Mouse (Mus musculus): Measurements from ENCODE around the gene Tsc22d1.

Tsc22d1 gene

DNA sequence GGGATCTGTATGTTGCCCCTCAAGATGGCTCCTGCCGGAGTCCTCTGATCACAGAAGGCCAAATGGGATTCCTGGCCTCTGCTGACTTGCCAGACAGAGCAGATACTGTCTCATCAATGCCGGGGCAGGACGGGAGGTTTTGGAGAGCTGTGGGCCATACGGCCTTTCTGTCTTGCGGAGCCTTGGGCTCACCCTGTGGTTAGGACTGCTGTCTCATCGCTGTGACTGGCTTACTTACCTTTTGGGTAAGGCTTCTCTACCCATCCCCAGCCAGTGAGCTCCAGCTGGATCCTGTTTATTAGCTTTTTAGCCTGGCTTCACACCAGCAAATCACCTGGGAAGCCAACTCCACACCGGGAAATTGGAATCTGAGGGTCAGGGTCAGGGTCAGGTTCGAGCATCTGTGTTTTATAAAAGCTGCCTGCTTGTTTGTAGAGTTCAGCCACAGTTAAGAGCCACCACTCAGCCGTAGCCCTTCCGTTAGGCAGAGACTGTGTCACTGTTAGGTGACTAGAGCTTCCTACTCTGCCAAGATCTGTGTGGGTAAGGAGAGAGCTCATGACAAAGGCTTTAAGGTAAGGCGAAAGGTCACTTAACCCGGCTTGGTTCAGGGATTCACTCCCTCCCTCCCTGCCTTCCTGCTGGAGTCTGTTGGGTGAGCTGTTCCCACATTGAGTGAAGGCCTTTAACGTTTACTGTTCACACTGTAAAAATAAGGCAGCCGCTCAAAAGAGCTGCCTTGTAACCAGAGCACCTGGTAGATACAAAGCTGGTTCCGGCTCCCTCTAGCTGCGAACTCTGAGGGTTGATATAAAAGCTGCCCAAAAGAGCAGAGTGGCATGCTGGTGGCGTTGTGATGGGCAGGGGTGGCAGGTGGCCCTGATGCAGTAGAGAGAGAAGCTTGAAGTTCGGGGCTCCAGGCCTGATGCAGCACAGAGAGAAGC, 73.6 kb downstream of the Tsc22d1 start:
- DNase-seq: no peak

DNA sequence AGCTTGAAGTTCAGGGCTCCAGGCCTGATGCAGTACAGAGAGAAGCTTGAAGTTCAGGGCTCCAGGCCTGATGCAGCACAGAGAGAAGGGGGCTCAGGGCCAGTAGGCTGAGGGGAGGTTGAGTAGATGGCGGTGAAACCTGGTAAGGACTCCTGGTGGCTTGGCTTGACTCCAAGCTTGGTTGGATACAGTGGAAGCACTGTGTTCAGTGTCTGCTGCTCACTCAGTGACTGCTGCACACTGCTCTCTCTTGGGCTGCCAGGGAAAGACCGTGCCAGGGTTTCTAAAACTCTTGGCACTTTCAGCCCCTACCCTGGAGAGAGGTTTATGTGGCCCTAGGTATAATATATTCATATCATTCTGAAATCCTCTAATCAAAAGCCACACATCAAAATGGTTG, 74.4 kb downstream of the Tsc22d1 start:
- no peak for DNase-seq

DNA sequence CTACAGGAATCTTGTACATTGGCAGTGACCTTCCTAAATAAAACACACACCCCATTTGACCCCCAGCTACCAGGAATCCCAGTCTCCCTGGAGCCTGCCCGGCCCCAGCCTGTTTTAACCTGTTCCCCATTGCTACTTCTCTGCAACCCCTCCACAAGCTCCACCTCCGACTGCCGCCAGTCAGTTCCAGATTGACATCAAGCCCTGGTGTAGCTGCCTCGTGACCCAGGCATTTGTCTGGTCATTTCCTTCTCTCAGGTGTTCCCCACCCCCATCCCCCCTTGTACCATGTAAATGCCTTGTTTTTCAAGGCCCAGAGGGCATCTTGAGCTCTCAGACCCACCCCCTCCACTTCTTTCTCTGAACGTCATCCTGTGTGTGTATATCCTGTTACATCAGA, 80.3 kb downstream of the Tsc22d1 start:
- no peak for DNase-seq

DNA sequence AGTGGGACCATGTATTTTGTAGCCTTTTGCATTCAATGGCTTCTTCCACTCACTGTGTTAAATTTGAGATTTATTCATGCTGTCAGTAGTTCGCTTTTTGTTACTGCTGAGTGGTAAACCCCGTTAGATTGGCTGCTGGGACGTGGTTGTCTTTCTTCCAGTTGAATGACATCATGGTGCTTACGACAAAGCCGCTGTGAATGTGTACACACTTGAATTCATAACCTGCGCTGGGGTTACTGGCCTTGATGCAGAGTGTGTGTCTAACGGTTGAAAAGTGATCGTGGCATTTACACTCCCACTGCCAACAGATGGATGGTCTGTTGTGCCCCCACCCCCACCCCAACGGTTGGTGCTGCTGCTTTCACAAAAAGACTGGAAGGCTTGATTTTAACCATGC, 82.4 kb downstream of the Tsc22d1 start:
- DNase-seq: no peak

GRCm38 (mm10) chr14:76498210-76498609, 83.4 kb downstream of the Tsc22d1 start:
- DNase-seq: no peak

- DNase-seq: no peak
These were observed 84.7 kb downstream of the Tsc22d1 start for GRCm38 (mm10) chr14:76499492-76499891.

DNA sequence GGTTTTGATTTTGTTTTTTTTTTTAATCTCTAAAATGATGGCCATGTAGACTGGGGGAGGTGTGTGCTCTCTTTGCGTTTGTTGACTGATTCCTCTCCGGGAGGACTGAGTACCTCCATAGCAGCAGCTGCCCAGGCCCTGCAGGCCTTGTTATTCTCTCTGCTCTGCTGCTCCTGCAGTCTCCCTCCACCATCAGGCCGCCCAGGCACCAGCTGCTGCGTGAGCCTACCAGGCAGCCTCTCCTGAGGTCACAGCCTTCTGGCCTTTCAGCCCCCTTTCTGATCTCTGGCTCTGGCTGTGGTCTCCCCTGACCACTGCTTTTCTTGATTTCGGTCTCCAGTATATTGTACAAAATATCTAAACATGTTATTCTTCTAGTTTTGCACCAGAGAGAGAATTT, 85.3 kb downstream of the Tsc22d1 start:
- DNase-seq: no peak

GRCm38 (mm10) chr14:76503231-76503851, 88.6 kb downstream of the Tsc22d1 start:
- DNase-seq: no peak

DNA sequence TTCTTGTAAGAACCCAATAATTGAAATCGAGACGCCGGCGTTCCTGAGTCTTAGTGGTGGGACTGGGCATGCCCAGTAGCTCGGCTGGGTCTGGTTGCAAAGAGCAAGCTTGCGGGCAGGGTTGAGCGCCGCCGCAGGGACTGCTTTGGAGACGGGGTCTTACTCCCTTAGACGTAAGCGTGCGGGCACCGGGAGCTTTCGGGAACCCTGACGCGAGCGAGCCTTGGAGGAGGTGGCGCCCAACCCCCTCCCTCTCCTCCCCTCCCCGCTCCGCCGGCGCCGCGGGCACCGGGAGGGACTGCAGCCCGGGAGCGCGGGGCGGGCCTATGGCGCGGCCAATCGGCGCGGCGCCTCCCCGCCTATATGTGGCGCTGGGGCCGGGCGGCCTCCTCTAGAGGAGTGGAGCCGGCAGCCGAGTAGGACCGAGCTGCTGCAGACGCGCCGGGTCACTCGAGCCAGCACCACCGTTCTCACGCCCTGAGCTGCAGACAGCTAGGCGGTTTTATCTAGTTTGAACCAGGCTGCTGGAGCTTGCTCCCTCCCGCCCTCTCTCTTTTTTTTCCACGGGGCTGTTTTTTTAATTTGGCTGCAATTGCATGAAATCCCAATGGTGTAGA, 89.5 kb downstream of the Tsc22d1 start:
- DNase-seq: peak; percentile 93

- DNase-seq: no peak
These were observed 90.3 kb downstream of the Tsc22d1 start for GRCm38 (mm10) chr14:76505101-76505438.

DNA sequence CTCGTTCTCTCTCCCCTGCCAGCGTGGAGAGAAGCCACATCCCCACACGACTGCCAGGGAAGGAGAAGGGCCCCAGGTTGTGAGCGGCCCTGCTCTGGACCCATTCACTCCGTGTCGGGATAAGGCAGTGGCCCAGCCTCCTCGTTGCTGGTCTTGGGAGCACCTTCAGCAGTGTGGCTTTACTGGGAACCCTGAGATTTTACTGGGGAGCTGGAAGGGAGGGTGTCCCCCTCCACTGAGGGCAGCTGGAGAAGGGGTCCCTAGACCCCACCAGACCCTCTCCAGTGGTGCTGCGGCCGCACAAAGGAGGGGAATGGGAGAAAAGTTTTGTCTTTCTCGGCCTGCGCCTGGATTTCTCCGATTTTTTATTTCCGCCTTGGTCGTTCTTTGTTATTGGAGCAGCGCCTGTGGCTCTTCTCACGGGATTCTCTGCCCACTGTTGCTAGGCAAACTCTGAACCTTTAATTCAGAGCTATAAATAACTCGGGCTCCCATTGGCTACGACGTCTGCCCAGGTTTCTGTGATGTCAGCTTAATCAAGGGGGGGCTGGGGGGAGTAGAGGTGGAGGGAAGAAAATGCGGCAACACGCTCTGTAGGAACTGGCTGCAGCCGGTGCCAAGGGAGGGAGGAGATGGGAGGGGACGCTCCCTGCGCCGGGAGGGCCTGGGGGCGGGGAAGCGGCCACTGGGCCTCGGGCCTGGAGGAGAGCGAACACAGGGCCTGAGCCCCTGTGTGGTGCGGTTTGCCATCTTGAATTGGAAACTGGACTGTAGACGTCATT, 90.9 kb downstream of the Tsc22d1 start:
- DNase-seq: peak; percentile 87

GRCm38 (mm10) chr14:76506425-76507205, 91.9 kb downstream of the Tsc22d1 start:
- DNase-seq: no peak

DNA sequence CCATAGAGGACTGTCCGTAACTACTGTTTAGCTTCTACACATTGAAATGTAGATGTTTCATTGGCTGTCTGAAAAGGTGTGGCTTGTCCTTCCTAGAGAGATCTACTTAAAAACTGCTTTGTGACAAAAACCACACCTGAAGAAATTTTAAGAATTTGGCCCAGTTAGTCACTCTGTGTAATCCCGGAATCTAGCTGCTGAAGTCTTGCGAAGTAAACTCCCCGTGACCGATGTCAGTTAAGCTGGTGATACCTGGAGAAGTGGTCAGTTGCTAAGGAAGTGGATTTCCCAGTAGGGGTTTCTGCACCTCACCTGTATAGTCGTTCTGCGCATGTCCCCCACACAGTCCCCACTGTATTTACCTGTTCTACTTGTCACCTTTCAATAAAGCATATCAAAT, 92.6 kb downstream of the Tsc22d1 start:
- DNase-seq: no peak

- DNase-seq: no peak
These were observed 93.2 kb downstream of the Tsc22d1 start for GRCm38 (mm10) chr14:76507804-76508500.

- no peak for DNase-seq
These were observed 93.9 kb downstream of the Tsc22d1 start for GRCm38 (mm10) chr14:76508701-76509100.

DNA sequence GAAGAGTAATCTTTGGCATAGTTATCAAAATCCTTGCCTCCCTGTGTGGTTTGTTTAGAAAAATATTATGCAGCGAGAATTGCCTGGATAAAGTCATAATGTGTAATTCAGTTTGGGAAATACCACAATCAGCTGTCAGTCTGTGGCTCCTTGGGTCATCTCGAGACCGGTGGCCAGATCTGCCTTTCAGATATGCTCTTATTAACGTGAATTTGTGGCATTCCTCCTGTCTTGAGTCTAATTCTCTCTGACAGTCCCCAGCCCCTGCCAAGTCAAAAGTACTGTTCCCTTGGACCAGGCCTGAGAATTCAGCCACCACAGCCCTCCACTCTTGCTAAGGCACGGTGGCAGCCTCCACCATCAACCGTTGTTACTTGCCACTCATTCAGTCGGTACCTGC, 97.2 kb downstream of the Tsc22d1 start:
- DNase-seq: no peak

- DNase-seq: no peak
These were observed 98.8 kb downstream of the Tsc22d1 start for GRCm38 (mm10) chr14:76513395-76514049.

DNA sequence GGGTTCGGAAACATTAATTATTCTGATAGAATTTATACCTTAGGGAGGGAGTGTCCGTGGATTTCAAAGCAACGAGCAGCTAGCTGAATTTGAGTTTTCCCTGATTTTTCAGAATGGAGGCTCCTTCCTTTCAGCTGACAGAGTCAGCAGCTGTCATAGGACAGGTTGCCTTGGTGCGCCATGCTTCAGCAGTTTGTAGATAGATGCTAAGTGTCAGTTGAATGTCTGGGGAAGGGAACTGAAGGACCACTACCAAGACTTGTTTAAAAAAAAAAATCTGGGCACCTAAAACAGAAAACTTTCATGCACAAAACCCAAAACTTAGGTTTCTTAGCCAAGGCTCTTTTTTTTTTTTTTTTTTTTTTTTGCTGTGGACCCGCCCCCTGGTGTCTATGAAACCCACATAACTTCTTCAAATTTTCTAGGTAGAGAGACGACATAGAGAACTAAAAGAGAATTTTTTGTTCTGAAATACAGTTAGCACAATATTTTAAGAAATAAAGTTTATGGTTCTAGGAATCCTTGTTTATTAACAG, 99.4 kb downstream of the Tsc22d1 start:
- no peak for DNase-seq

DNA sequence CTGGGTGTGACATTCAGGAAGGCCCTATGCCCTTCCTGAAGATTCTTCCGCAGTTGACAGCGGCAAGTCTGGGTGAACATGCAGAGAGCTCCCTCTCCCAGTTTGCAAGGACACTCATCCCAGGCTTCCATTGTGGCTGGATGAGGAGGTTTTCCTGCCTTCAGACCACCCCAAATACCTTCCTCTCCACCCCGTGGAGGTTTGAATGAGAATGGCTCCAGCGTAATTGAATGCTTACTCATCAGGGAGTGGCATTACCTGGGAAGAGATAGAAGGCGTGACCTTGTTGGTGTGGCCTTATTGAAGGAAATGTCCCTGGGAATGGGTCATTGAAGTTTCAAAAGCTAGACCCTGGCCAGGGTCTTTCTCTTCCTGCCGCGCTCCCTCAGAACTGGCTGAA, 100.9 kb downstream of the Tsc22d1 start:
- no peak for DNase-seq

DNA sequence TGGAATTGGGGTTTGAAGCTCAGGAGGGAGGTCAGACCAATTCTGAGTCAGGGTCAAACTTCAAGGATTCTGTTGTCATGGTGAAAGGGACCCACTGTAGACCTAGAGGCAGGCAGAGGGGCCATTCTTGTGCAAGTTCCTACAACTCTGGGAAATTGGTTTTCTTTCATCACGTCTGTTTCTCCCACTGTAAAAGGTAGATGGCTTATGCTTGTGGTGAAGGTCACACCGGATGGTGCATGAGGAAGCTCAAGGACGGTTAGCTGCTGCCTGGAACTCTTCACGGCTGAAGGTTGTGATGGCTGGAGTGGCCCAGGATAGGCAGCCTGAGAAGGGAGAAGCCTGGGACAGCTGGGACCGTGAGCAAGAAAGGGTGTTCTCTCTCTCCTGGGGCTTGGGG, 103.5 kb downstream of the Tsc22d1 start:
- DNase-seq: no peak

DNA sequence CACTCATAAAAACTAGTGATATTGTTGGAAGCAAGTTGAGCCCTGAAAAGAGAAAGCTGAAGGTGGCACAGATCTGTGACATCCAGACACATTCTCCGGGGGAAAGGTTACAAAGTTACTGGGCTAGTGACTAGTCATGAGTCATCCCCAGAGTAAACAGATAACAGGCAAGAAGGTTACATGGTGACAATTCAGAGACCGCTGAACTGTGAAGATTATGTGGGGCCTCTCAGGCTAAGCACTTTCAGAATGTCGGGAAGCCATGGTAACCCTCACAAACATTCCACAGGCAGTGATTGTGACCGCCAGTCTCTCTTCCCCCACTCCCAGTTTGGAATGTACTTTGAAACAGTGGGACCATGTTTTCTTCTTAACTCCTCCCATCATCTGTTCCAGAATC, 105.8 kb downstream of the Tsc22d1 start:
- no peak for DNase-seq
